Mouse (Mus musculus): ENCODE measurements around the gene Mllt6. TPM values are rescaled to one million over a fixed set of nuclear protein-coding genes. Genes with fewer than 3 reads are reported as not detected.
A peak's percentile ranks its signal among the peaks of the same experiment; 100 is the strongest.
"Not testable (repeated sequence)": the region's sequence is repeated elsewhere in the genome, so short reads cannot be mapped to it uniquely, and the experiment has no call there.

The Mllt6 gene
- polyA plus RNA-seq, 1 experiment from 2014 or later = 1.0 TPM

GRCm38 (mm10) chr11:97656269-97656971, 6.8 kb upstream of the Mllt6 start:
- peaks cover 15% of the 10 kb centered on the region for H3K27me3 ChIP-seq (replicated peaks; ENCODE audit: control insufficient read depth, insufficient read depth, low read length)
- H3K9ac ChIP-seq (ENCODE audit: low read depth, low read length) = no peak overlapping the region
- no peak overlapping the region for H3K4me2 ChIP-seq
- DNase-seq (ENCODE audit: low spot score) (no peak), ATAC-seq (replicated peaks; ENCODE audit: low FRiP score) (no peak)
- no peak overlapping the region for H3K27ac ChIP-seq (ENCODE audit: low read depth, low read length)
- H3K36me3 ChIP-seq (ENCODE audit: control insufficient read depth, insufficient read depth, low read length) = no peaks in the 10 kb centered on the region
- no peaks in the 10 kb centered on the region for H3K9me3 ChIP-seq (ENCODE audit: control insufficient read depth, low read length)
- peaks cover 15% of the 10 kb centered on the region for H3K4me1 ChIP-seq (replicated peaks; ENCODE audit: control insufficient read depth, insufficient read depth, low read length)
- WGBS = 74% methylated on average over 14 of the region's 14 CpGs
- H3K4me3 ChIP-seq (ENCODE audit: low read depth, low read length) = no peak overlapping the region

- 56% methylated on average over 5 of the region's 6 CpGs for WGBS
- no peak for ATAC-seq (replicated peaks; ENCODE audit: low FRiP score)
- peaks cover 23% of the 10 kb centered on the region for H3K4me1 ChIP-seq (replicated peaks; ENCODE audit: control insufficient read depth, insufficient read depth, low read length)
Observed at GRCm38 (mm10) chr11:97657184-97657945, 5.8 kb upstream of the Mllt6 start.

GRCm38 (mm10) chr11:97657967-97658366, 5.2 kb upstream of the Mllt6 start:
- H3K4me3 ChIP-seq (ENCODE audit: low read depth, low read length); H3K9me3 ChIP-seq (ENCODE audit: control insufficient read depth, low read length); H3K36me3 ChIP-seq (ENCODE audit: control insufficient read depth, insufficient read depth, low read length); H3K9ac ChIP-seq (ENCODE audit: low read depth, low read length); ATAC-seq (replicated peaks; ENCODE audit: low FRiP score); H3K27ac ChIP-seq (ENCODE audit: low read depth, low read length); DNase-seq (ENCODE audit: low spot score); H3K4me2 ChIP-seq: not testable (repeated sequence)
- 85% methylated on average over 6 of the region's 6 CpGs for WGBS
- Histone ChIP-seq H3K27me3 (replicated peaks; ENCODE audit: control insufficient read depth, insufficient read depth, low read length) (peaks cover 30% of the 10 kb centered on the region), H3K4me1 (replicated peaks; ENCODE audit: control insufficient read depth, insufficient read depth, low read length) (peaks cover 23% of the 10 kb centered on the region)

More at GRCm38 (mm10) chr11:97657184-97657945, 5.8 kb upstream of the Mllt6 start:
- Histone ChIP-seq H3K4me2 (no peak overlapping the region), H3K4me3 (ENCODE audit: low read depth, low read length) (no peak overlapping the region), H3K27ac (ENCODE audit: low read depth, low read length) (no peak overlapping the region), H3K9me3 (ENCODE audit: control insufficient read depth, low read length) (no peaks in the 10 kb centered on the region), H3K9ac (ENCODE audit: low read depth, low read length) (no peak overlapping the region), H3K27me3 (replicated peaks; ENCODE audit: control insufficient read depth, insufficient read depth, low read length) (peaks cover 24% of the 10 kb centered on the region), H3K36me3 (ENCODE audit: control insufficient read depth, insufficient read depth, low read length) (no peaks in the 10 kb centered on the region)
- DNase-seq (ENCODE audit: low spot score) = no peak

GRCm38 (mm10) chr11:97658751-97659266, 4.4 kb upstream of the Mllt6 start:
- Histone ChIP-seq H3K9ac (ENCODE audit: low read depth, low read length) (no peak overlapping the region), H3K36me3 (ENCODE audit: control insufficient read depth, insufficient read depth, low read length) (no peaks in the 10 kb centered on the region), H3K9me3 (ENCODE audit: control insufficient read depth, low read length) (no peaks in the 10 kb centered on the region), H3K27ac (ENCODE audit: low read depth, low read length) (no peak overlapping the region), H3K4me2 (peak overlapping the region; percentile 76), H3K4me3 (ENCODE audit: low read depth, low read length) (no peak overlapping the region), H3K4me1 (replicated peaks; ENCODE audit: control insufficient read depth, insufficient read depth, low read length) (peaks cover 23% of the 10 kb centered on the region), H3K27me3 (replicated peaks; ENCODE audit: control insufficient read depth, insufficient read depth, low read length) (peaks cover 39% of the 10 kb centered on the region)
- ATAC-seq (replicated peaks; ENCODE audit: low FRiP score) (no peak), DNase-seq (ENCODE audit: low spot score) (no peak)
- 23% methylated on average over 11 of the region's 11 CpGs for WGBS

- peaks cover 44% of the 10 kb centered on the region for H3K27me3 ChIP-seq (replicated peaks; ENCODE audit: control insufficient read depth, insufficient read depth, low read length)
- ATAC-seq (replicated peaks; ENCODE audit: low FRiP score) = no peak
Observed at GRCm38 (mm10) chr11:97659267-97659989, 3.8 kb upstream of the Mllt6 start.

GRCm38 (mm10) chr11:97659990-97660714, 3.1 kb upstream of the Mllt6 start:
- Histone ChIP-seq H3K9me3 (ENCODE audit: control insufficient read depth, low read length) (no peaks in the 10 kb centered on the region), H3K4me1 (replicated peaks; ENCODE audit: control insufficient read depth, insufficient read depth, low read length) (peaks cover 23% of the 10 kb centered on the region), H3K9ac (ENCODE audit: low read depth, low read length) (peak overlapping the region; percentile 75), H3K27me3 (replicated peaks; ENCODE audit: control insufficient read depth, insufficient read depth, low read length) (peaks cover 50% of the 10 kb centered on the region), H3K4me2 (peak overlapping the region; percentile 76), H3K36me3 (ENCODE audit: control insufficient read depth, insufficient read depth, low read length) (peaks cover under 1% of the 10 kb centered on the region; the same call in 1 of the 2 replicates), H3K4me3 (ENCODE audit: low read depth, low read length) (peak overlapping the region; percentile 78), H3K27ac (ENCODE audit: low read depth, low read length) (peak overlapping the region; percentile 13)
- peak; percentile 82 for DNase-seq (ENCODE audit: low spot score)
- whole genome bisulfite sequencing = under 1% methylated on average over 66 of the region's 78 CpGs
- peak; percentile 87 for ATAC-seq (replicated peaks; ENCODE audit: low FRiP score)

More at GRCm38 (mm10) chr11:97659267-97659989, 3.8 kb upstream of the Mllt6 start:
- Histone ChIP-seq H3K9ac (ENCODE audit: low read depth, low read length) (peak overlapping the region; percentile 75), H3K4me3 (ENCODE audit: low read depth, low read length) (peak overlapping the region; percentile 78), H3K36me3 (ENCODE audit: control insufficient read depth, insufficient read depth, low read length) (no peaks in the 10 kb centered on the region), H3K27ac (ENCODE audit: low read depth, low read length) (peak overlapping the region; percentile 13; the same call in 1 of the 2 replicates), H3K9me3 (ENCODE audit: control insufficient read depth, low read length) (no peaks in the 10 kb centered on the region), H3K4me2 (peak overlapping the region; percentile 76), H3K4me1 (replicated peaks; ENCODE audit: control insufficient read depth, insufficient read depth, low read length) (peaks cover 23% of the 10 kb centered on the region)
- WGBS = 7% methylated on average over 13 of the region's 13 CpGs
- DNase-seq (ENCODE audit: low spot score) = no peak

DNA sequence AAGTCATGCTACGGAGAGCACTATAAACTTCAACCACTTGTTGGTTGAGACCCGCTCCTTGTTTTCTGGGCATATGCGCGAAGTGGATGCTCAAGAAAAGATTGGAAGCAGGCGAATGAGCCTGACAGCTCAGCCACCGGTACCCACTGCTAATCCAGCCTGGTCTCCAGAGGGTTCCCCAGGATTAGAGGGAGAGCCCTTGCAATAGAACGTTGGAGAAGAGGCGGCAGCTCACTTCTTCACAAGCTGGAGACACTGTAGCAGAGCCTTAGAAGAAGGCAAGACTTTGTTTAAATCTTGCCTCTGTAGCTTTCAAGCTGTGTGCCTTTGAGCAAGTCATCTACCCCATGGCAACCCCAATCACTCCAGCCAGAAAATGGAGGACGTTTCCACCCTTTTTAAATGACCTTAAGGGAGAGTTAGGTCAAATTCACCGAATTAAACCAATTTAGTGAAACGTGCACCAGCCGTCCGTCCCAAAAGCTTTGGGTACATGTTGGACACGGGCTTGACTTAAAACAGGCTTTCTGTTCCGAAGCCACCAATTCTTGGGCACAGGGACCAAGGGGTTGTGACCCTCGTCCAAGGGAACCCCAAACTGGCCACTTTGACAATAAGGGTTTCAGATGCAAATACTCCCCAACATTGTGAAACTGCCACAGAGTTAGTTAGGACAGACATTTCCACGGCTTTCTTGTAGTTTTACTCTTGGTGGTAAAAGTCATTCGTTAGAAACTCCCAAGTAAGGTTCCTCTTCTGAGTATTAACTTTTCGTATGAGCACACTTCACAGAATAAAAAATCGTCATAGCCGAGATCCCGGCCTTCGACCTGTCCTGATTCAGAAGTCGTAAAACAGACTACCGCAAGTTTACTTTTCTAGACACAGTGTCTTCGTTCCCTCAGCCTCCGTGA, 2.2 kb upstream of the Mllt6 start:
- Histone ChIP-seq H3K9ac (ENCODE audit: low read depth, low read length) (peak overlapping the region; percentile 7; the same call in 1 of the 2 replicates), H3K27ac (ENCODE audit: low read depth, low read length) (no peak overlapping the region), H3K4me2 (peak overlapping the region; percentile 76), H3K4me3 (ENCODE audit: low read depth, low read length) (peak overlapping the region; percentile 78), H3K27me3 (replicated peaks; ENCODE audit: control insufficient read depth, insufficient read depth, low read length) (peaks cover 54% of the 10 kb centered on the region), H3K9me3 (ENCODE audit: control insufficient read depth, low read length) (no peaks in the 10 kb centered on the region), H3K36me3 (ENCODE audit: control insufficient read depth, insufficient read depth, low read length) (peaks cover 8% of the 10 kb centered on the region; the same call in 1 of the 2 replicates), H3K4me1 (replicated peaks; ENCODE audit: control insufficient read depth, insufficient read depth, low read length) (peaks cover 23% of the 10 kb centered on the region)
- no peak for DNase-seq (ENCODE audit: low spot score)
- 5% methylated on average over 27 of the region's 27 CpGs for WGBS
- no peak for ATAC-seq (replicated peaks; ENCODE audit: low FRiP score)

Data from liver, embryonic 11.5 days (tissue).